Mouse (Mus musculus) thymus, adult 2 months (tissue): ENCODE data around the gene Gm20388.

Experiments
- CTCF ChIP-seq: fragments of 200-500 bp; IDR thresholded peaks from 2 replicates; pipeline ENCODE4 v1.5.1; 2012; ENCODE audit warnings: mild to moderate bottlenecking, control low read depth, low read length, moderate library complexity, borderline replicate concordance; ENCODE audit not compliant: control insufficient read depth, poor library complexity, insufficient read depth; ENCODE audit errors: extremely low read depth
- POLR2A ChIP-seq: fragments of 200-500 bp; IDR thresholded peaks from 2 replicates; pipeline ENCODE4 v1.6.1; 2012; ENCODE audit warnings: mild to moderate bottlenecking, low read length, control low read depth, moderate library complexity; ENCODE audit not compliant: control insufficient read depth, poor library complexity, insufficient read depth; ENCODE audit errors: extremely low read depth

GRCm38 (mm10) chr8:120709176-120709575 is 798.5 kb downstream of the Gm20388 start:
- TF ChIP-seq POLR2A (no peak), CTCF (no peak)
